ENCODE assay signal across 30 mouse cellular contexts in the genomic region with DNA sequence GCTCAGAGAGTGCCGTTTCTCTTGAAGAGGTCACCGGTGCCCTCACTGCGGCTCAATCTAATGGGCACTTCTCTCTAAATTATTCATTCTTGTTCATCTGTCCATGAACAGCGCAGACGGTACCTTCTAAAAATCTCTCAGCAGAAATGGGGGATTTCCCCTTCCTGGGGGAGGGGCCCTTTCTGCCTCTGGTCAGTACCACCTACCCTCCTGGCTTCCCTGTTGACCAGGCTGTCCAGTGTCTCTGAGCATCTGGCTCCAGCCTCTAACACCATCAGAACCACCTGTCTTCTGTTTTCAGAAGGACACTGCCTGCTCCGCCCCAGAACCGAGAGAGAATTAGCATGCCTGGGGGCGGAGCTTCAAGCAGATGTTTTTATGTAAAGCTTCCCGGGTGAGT. TPM values are rescaled to one million over a fixed set of nuclear protein-coding genes. Genes with fewer than 3 reads are reported as not detected.
DNase-seq lines count a peak whose midpoint lies in the region; ATAC-seq and TF ChIP-seq lines count a peak whose summit lies in the region.
"Had no signal": no experiment of that assay in that cellular context is flagged by ENCODE, and none has a peak within 500 bp of the region (broad histone marks: within the 10 kb centered on the region; RNA-seq: fewer than 3 reads in every experiment).

No protein-coding gene starts in this region.

- no peaks in the 10 kb centered on the region for H3K36me3 ChIP-seq in heart, adult 2 months (ENCODE audit: control insufficient read depth, insufficient read depth, low read length)
- H3K36me3 ChIP-seq in heart, embryonic 13.5 days = no peaks in the 10 kb centered on the region
- H3K36me3 ChIP-seq in heart, postnatal 0 days (replicated peaks; ENCODE audit: control insufficient read depth, insufficient read depth, low read length) = no peaks in the 10 kb centered on the region
- H3K36me3 ChIP-seq: embryonic facial prominence, embryonic 12.5 days; embryonic facial prominence, embryonic 15.5 days; hindbrain, embryonic 10.5 days; hindbrain, embryonic 13.5 days had no signal

- no peak for TF ChIP-seq POLR2A in heart, adult 2 months (IDR thresholded peaks at IDR 0.05; ENCODE audit: insufficient read depth, low read depth, low read length)

- no peak for ATAC-seq in heart, embryonic 13.5 days (ENCODE audit: extremely low read depth, insufficient number of reproducible peaks, low FRiP score, low TSS enrichment)
- ATAC-seq in heart, postnatal 0 days (ENCODE audit: insufficient read depth, low read depth) = no peak
- ATAC-seq: forebrain, embryonic 14.5 days; forebrain, postnatal 0 days; hindbrain, embryonic 16.5 days; inflammation-experienced regulatory T-cells, adult 6 months; intestine, embryonic 16.5 days had no signal

- no peak overlapping the region; the same call in 1 of the 2 replicates for H3K4me3 ChIP-seq in heart, adult 2 months
- H3K4me3 ChIP-seq in heart, embryonic 13.5 days = no peak overlapping the region
- H3K4me3 ChIP-seq in heart, postnatal 0 days (ENCODE audit: low read depth, low read length) = no peak overlapping the region
- H3K4me3 ChIP-seq: embryonic facial prominence, embryonic 12.5 days; embryonic facial prominence, embryonic 15.5 days; hindbrain, embryonic 10.5 days; hindbrain, embryonic 13.5 days had no signal

- intact Hi-C loops in heart, adult 2 months (cut with DNase I) = loop anchor here (10.0 kb wide), 1 partner anchor 61 kb away; no protein-coding TSS in a partner anchor
- intact Hi-C loops in heart, postnatal 25 days (cut with DNase I) = no loop called here
- intact Hi-C loops in heart, postnatal 10 days (cut with DNase I) = no loop called here
- intact Hi-C loops in heart, postnatal 14 days (cut with DNase I) = no loop called here

- no peak for TF ChIP-seq CTCF in heart, adult 2 months (IDR thresholded peaks at IDR 0.05)
- TF ChIP-seq CTCF in heart, postnatal 0 days (IDR thresholded peaks at IDR 0.05; ENCODE audit: low read depth) = no peak

- WGBS in heart, adult 2 months = 46% methylated on average over 9 of the region's 9 CpGs
- 56% methylated on average over 9 of the region's 9 CpGs for WGBS in heart, embryonic 13.5 days
- WGBS in heart, postnatal 0 days = 63% methylated on average over 9 of the region's 9 CpGs

- H3K4me1 ChIP-seq in heart, adult 2 months (ENCODE audit: control insufficient read depth, insufficient read depth, low read length) = peaks cover 3% of the 10 kb centered on the region; the same call in 1 of the 2 replicates
- H3K4me1 ChIP-seq in heart, embryonic 13.5 days = peaks cover 75% of the 10 kb centered on the region
- H3K4me1 ChIP-seq in heart, postnatal 0 days (ENCODE audit: control insufficient read depth, insufficient read depth) = peaks cover 38% of the 10 kb centered on the region

- no peak overlapping the region for H3K9ac ChIP-seq in heart, adult 2 months (ENCODE audit: low read depth, low read length)
- no peak overlapping the region for H3K9ac ChIP-seq in heart, embryonic 13.5 days
- no peak overlapping the region for H3K9ac ChIP-seq in heart, postnatal 0 days (replicated peaks; ENCODE audit: low read depth, low read length)
- H3K9ac ChIP-seq: embryonic facial prominence, embryonic 12.5 days; embryonic facial prominence, embryonic 15.5 days; forebrain, postnatal 0 days; hindbrain, embryonic 13.5 days had no signal

- DNase-seq in heart, adult 2 months = no peak
- DNase-seq in heart, postnatal 25 days (ENCODE audit: low spot score) = no peak
- no peak for DNase-seq in heart, postnatal 10 days
- no peak for DNase-seq in heart, postnatal 0 days (ENCODE audit: low spot score)
- DNase-seq in heart, postnatal 14 days = no peak
- DNase-seq in induced T-regulatory cell, adult 2 months (ENCODE audit: low read depth) = peak; percentile 25
- DNase-seq: adrenal gland, adult 2 months; adrenal gland, postnatal 14 days; B cell, adult 2 months; cerebellum, adult 11 months; cerebellum, adult 2 months; cerebellum, adult 9-11 months; cerebellum, postnatal 25 days; forebrain, postnatal 0 days; gastrocnemius, postnatal 10 days; gastrocnemius, postnatal 36 days; kidney, adult 18-20 months; kidney, adult 9 months had no signal

- H3K27me3 ChIP-seq in heart, adult 2 months (ENCODE audit: control insufficient read depth, insufficient read depth, low read length) = peaks cover 6% of the 10 kb centered on the region; the same call in 1 of the 2 replicates
- peaks cover 99% of the 10 kb centered on the region for H3K27me3 ChIP-seq in heart, embryonic 13.5 days (replicated peaks)
- peaks cover 50% of the 10 kb centered on the region for H3K27me3 ChIP-seq in heart, postnatal 0 days (ENCODE audit: control insufficient read depth, insufficient read depth, low read length)

- H3K9me3 ChIP-seq in heart, embryonic 13.5 days = no peaks in the 10 kb centered on the region
- no peaks in the 10 kb centered on the region for H3K9me3 ChIP-seq in heart, postnatal 0 days (replicated peaks; ENCODE audit: control insufficient read depth, low read length)
- H3K9me3 ChIP-seq: embryonic facial prominence, embryonic 12.5 days; embryonic facial prominence, embryonic 15.5 days; hindbrain, embryonic 10.5 days; hindbrain, embryonic 13.5 days had no signal

- peak overlapping the region; percentile 82; the same call in 1 of the 2 replicates for H3K27ac ChIP-seq in heart, adult 2 months
- H3K27ac ChIP-seq in heart, embryonic 13.5 days (replicated peaks) = peak overlapping the region; percentile 46; the same call in 1 of the 2 replicates
- no peak overlapping the region for H3K27ac ChIP-seq in heart, postnatal 0 days (ENCODE audit: low read depth)
- H3K27ac ChIP-seq: embryonic facial prominence, embryonic 12.5 days; embryonic facial prominence, embryonic 15.5 days; hindbrain, embryonic 10.5 days; hindbrain, embryonic 13.5 days had no signal

- H3K4me2 ChIP-seq in heart, embryonic 13.5 days = peak overlapping the region; percentile 45
- peak overlapping the region; percentile 32 for H3K4me2 ChIP-seq in heart, postnatal 0 days (ENCODE audit: low read depth, low read length)
- H3K4me2 ChIP-seq: embryonic facial prominence, embryonic 12.5 days; embryonic facial prominence, embryonic 15.5 days; hindbrain, embryonic 13.5 days had no signal

- H3K79me2 ChIP-seq in heart, adult 2 months (replicated peaks; ENCODE audit: control insufficient read depth, insufficient read depth, low read length) = no peaks in the 10 kb centered on the region

- no peak for TF ChIP-seq EP300 in heart, adult 2 months (IDR thresholded peaks at IDR 0.05; ENCODE audit: insufficient read depth, low read depth, low read length)
- no peak for TF ChIP-seq EP300 in heart, postnatal 0 days (IDR thresholded peaks at IDR 0.05; ENCODE audit: low read depth)

RNA-seq across cellular contexts. Expression of gene Scn5a, which starts 3.1 kb away (rescaled TPM):
- total RNA-seq in heart, adult 2 months (2021) = 100 to 1,000 TPM; 161 to 173 TPM
- 101 and 117 TPM in 2 replicates for polyA plus RNA-seq in heart, adult 2 months (2012; rRNA removed)
- total RNA-seq in heart, postnatal 25 days (2021) = 100 to 1,000 TPM; 141 to 144 TPM
- 7.4 and 7.8 TPM in 2 replicates for polyA plus RNA-seq in heart, embryonic 13.5 days (2015; fragmentation: Nextera tagmentation; extraction: Ambion mirVana)
- total RNA-seq in heart, postnatal 10 days (2021) = 100 to 1,000 TPM; 124 to 128 TPM
- total RNA-seq in heart, postnatal 0 days (2014; rRNA removed; ENCODE audit: low replicate concordance) = 82.7 and 96.1 TPM in 2 replicates
- 11.5 and 16.8 TPM in 2 replicates for polyA plus RNA-seq in heart, postnatal 0 days (2015; fragmentation: Nextera tagmentation; extraction: Ambion mirVana)
- total RNA-seq in heart, postnatal 14 days (2021) = 100 to 1,000 TPM; 129 to 133 TPM
- total RNA-seq: common myeloid progenitor, adult 5-6 weeks; granulocyte monocyte progenitor cell, adult 5-6 weeks; MEL had no signal
- polyA plus RNA-seq: inflammation-experienced regulatory T-cells, adult 6 months had no signal
